Comparison of ENCODE assay signal across 13 mouse cellular contexts in genomic region chr2:156724871-156725270, GRCm38 (mm10). TPM values are rescaled to one million over a fixed set of nuclear protein-coding genes. Genes with fewer than 3 reads are reported as not detected.
DNase-seq lines count a peak whose midpoint lies in the region; ATAC-seq and TF ChIP-seq lines count a peak whose summit lies in the region.
"Had no signal": no experiment of that assay in that cellular context is flagged by ENCODE, and none has a peak within 500 bp of the region (broad histone marks: within the 10 kb centered on the region; RNA-seq: fewer than 3 reads in every experiment).

No protein-coding gene starts in this region.

- TF ChIP-seq CTCF in forebrain, postnatal 0 days (IDR thresholded peaks at IDR 0.05; ENCODE audit: low read depth): no peak

- DNase-seq in forebrain, embryonic 10.5 days (ENCODE audit: extremely low spot score, low spot score): no peak
- no peak for DNase-seq in lung, postnatal 14 days
- DNase-seq in forebrain, postnatal 0 days: no peak
- no peak for DNase-seq in adrenal gland, postnatal 4 days (ENCODE audit: low spot score in 2 of 2)
- no peak for DNase-seq in c-Kit-positive CD71-positive TER-119-positive erythroid progenitor cells, embryonic 14.5 days (ENCODE audit: low spot score)
- DNase-seq: kidney, adult 2 months; liver; thymus, adult 18-20 months had no signal

- no peaks in the 10 kb centered on the region for H3K27me3 ChIP-seq in forebrain, embryonic 13.5 days
- no peaks in the 10 kb centered on the region for H3K27me3 ChIP-seq in forebrain, embryonic 10.5 days (ENCODE audit: poor library complexity, severe bottlenecking)
- no peaks in the 10 kb centered on the region for H3K27me3 ChIP-seq in lung, embryonic 15.5 days
- H3K27me3 ChIP-seq in forebrain, postnatal 0 days (ENCODE audit: insufficient read depth, low read length): no peaks in the 10 kb centered on the region
- no peaks in the 10 kb centered on the region for H3K27me3 ChIP-seq in myocyte (ENCODE audit: control insufficient read depth, insufficient read depth, insufficient read length)
- H3K27me3 ChIP-seq: CH12.LX had no signal

- TF ChIP-seq POLR2A in myocyte (IDR thresholded peaks at IDR 0.05; ENCODE audit: insufficient read length, low read depth): no peak

- 0 out of 2 replicates have a peak overlapping the region, but pooled peaks have one; percentile 13 for H3K4me3 ChIP-seq in forebrain, embryonic 13.5 days
- no peak overlapping the region for H3K4me3 ChIP-seq in forebrain, embryonic 10.5 days
- H3K4me3 ChIP-seq in lung, embryonic 15.5 days: no peak overlapping the region
- no peak overlapping the region for H3K4me3 ChIP-seq in forebrain, postnatal 0 days (ENCODE audit: low read depth, low read length)
- peak overlapping the region; percentile 10 for H3K4me3 ChIP-seq in myocyte

- no peaks in the 10 kb centered on the region for H3K9me3 ChIP-seq in forebrain, embryonic 13.5 days (replicated peaks)
- H3K9me3 ChIP-seq in forebrain, embryonic 10.5 days: no peaks in the 10 kb centered on the region
- no peaks in the 10 kb centered on the region for H3K9me3 ChIP-seq in lung, embryonic 15.5 days
- no peaks in the 10 kb centered on the region for H3K9me3 ChIP-seq in forebrain, postnatal 0 days (ENCODE audit: low read length)

- H3K4me1 ChIP-seq in forebrain, embryonic 13.5 days: peaks cover 61% of the 10 kb centered on the region
- peaks cover 78% of the 10 kb centered on the region for H3K4me1 ChIP-seq in forebrain, embryonic 10.5 days
- peaks cover 64% of the 10 kb centered on the region for H3K4me1 ChIP-seq in lung, embryonic 15.5 days
- H3K4me1 ChIP-seq in forebrain, postnatal 0 days (ENCODE audit: insufficient read depth): peaks cover 41% of the 10 kb centered on the region

- H3K36me3 ChIP-seq in forebrain, embryonic 13.5 days (ENCODE audit: poor library complexity, severe bottlenecking): no peaks in the 10 kb centered on the region
- peaks cover 27% of the 10 kb centered on the region; the same call in 1 of the 2 replicates for H3K36me3 ChIP-seq in forebrain, embryonic 10.5 days (replicated peaks)
- H3K36me3 ChIP-seq in lung, embryonic 15.5 days: no peaks in the 10 kb centered on the region
- no peaks in the 10 kb centered on the region for H3K36me3 ChIP-seq in forebrain, postnatal 0 days (ENCODE audit: insufficient read depth)
- peaks cover 4% of the 10 kb centered on the region for H3K36me3 ChIP-seq in myocyte (ENCODE audit: control insufficient read depth, insufficient read depth)

- peaks cover 85% of the 10 kb centered on the region for H3K79me2 ChIP-seq in myocyte (ENCODE audit: control insufficient read depth, insufficient read depth)

- ATAC-seq in forebrain, embryonic 13.5 days: no peak
- ATAC-seq in lung, embryonic 15.5 days (ENCODE audit: borderline replicate concordance, extremely low read depth, low FRiP score, low TSS enrichment): no peak
- no peak for ATAC-seq in forebrain, postnatal 0 days

- H3K27ac ChIP-seq in forebrain, embryonic 13.5 days: 0 out of 2 replicates have a peak overlapping the region, but pooled peaks have one; percentile 16
- H3K27ac ChIP-seq in forebrain, embryonic 10.5 days: no peak overlapping the region
- no peak overlapping the region for H3K27ac ChIP-seq in lung, embryonic 15.5 days
- H3K27ac ChIP-seq in forebrain, postnatal 0 days (ENCODE audit: low read depth, low read length): no peak overlapping the region
- H3K27ac ChIP-seq: macrophage had no signal

- H3K9ac ChIP-seq in forebrain, embryonic 13.5 days: peak overlapping the region; percentile 50
- H3K9ac ChIP-seq in lung, embryonic 15.5 days: peak overlapping the region; percentile 18; the same call in 1 of the 2 replicates
- H3K9ac ChIP-seq in forebrain, postnatal 0 days: no peak overlapping the region

- H3K4me2 ChIP-seq in forebrain, embryonic 13.5 days: peak overlapping the region; percentile 79
- no peak overlapping the region for H3K4me2 ChIP-seq in lung, embryonic 15.5 days
- H3K4me2 ChIP-seq in forebrain, postnatal 0 days (ENCODE audit: low read depth): peak overlapping the region; percentile 70
- H3K4me2 ChIP-seq in myocyte (ENCODE audit: low read depth): peak overlapping the region; percentile 86

- no peak overlapping the region for H3ac ChIP-seq in myocyte (ENCODE audit: control insufficient read depth, insufficient read length)

- 81% methylated on average over 4 of the region's 4 CpGs for WGBS in forebrain, embryonic 13.5 days
- 87% methylated on average over 4 of the region's 4 CpGs for WGBS in forebrain, embryonic 10.5 days
- 82% methylated on average over 4 of the region's 4 CpGs for WGBS in lung, embryonic 15.5 days
- 73% methylated on average over 4 of the region's 4 CpGs for whole genome bisulfite sequencing in forebrain, postnatal 0 days

TF ChIP-seq in myocyte, 11 proteins besides CTCF, POLR2A, EP300 and RAD21:
- TF ChIP-seq TCF3 (IDR thresholded peaks at IDR 0.05; ENCODE audit: insufficient read length, low read depth) (peak; percentile 26), POLR2AphosphoS2 (IDR thresholded peaks at IDR 0.05; ENCODE audit: insufficient read length, low read depth) (peak; percentile 20), REST (IDR thresholded peaks at IDR 0.05; ENCODE audit: insufficient read depth, insufficient read length) (no peak), MAX (IDR thresholded peaks at IDR 0.05; ENCODE audit: low read depth) (no peak), E2F4 (IDR thresholded peaks at IDR 0.05; ENCODE audit: insufficient read depth) (no peak), USF1 (IDR thresholded peaks at IDR 0.05; ENCODE audit: low read depth) (no peak), SRF (IDR thresholded peaks at IDR 0.05; ENCODE audit: control insufficient read depth, insufficient read length, low read depth) (no peak), CEBPB (IDR thresholded peaks at IDR 0.05; ENCODE audit: insufficient read depth, poor library complexity, severe bottlenecking) (no peak), TCF12 (IDR thresholded peaks at IDR 0.05; ENCODE audit: insufficient read depth, poor library complexity, severe bottlenecking) (peak; percentile 82), MYOG (IDR thresholded peaks at IDR 0.05; ENCODE audit: control insufficient read depth in 1 of 3, insufficient read depth in 1 of 3, insufficient read length in 2 of 3, low read depth in 2 of 3) (peak; percentile 36 to 88 (median 51)), MYOD1 (IDR thresholded peaks at IDR 0.05; ENCODE audit: control insufficient read depth in 1 of 3, insufficient read length in 2 of 3, low read depth in 2 of 3) (peak; percentile 79 to 94 (median 91))
TF ChIP-seq in myocyte: peak in this region for 5.

RNA-seq across cellular contexts. Expression of gene Myl9, which starts 50.3 kb away (rescaled TPM):
- 28.1 and 28.4 TPM in 2 replicates for polyA plus RNA-seq in forebrain, embryonic 13.5 days (2015; fragmentation: Nextera tagmentation; extraction: Ambion mirVana)
- 79.0 and 80.3 TPM in 2 replicates for polyA plus RNA-seq in forebrain, embryonic 10.5 days (2016; fragmentation: Nextera tagmentation; extraction: Ambion mirVana)
- polyA plus RNA-seq in lung, embryonic 15.5 days (2015; fragmentation: Nextera tagmentation; extraction: Ambion mirVana): 443 and 454 TPM in 2 replicates
- 24.4 and 34.3 TPM in 2 replicates for total RNA-seq in forebrain, postnatal 0 days (2014; rRNA removed)
- polyA plus RNA-seq in forebrain, postnatal 0 days (2015; fragmentation: Nextera tagmentation; extraction: Ambion mirVana): 34.6 and 39.6 TPM in 2 replicates
- polyA plus RNA-seq in myocyte (2012; fragmentation: generic; extraction: Trizol): 442 TPM
- total RNA-seq in adrenal gland, postnatal 4 days (2021): 10 to 100 TPM; 82.3 to 84.4 TPM
- total RNA-seq: CH12.LX had no signal
- polyA plus RNA-seq: macrophage had no signal

Comparison
In these comparisons a context has a peak if more than half of its experiments do, and no peak if none do; other contexts are left out.
1. H3K4me3 ChIP-seq: peak in forebrain, embryonic 13.5 days (single experiment) and myocyte (single experiment); none in forebrain, embryonic 10.5 days (single experiment), lung, embryonic 15.5 days (single experiment) and forebrain, postnatal 0 days (single experiment).